In genomic region chr7:78621115-78621514, GRCm38 (mm10) we compare ENCODE assay signal across 17 mouse cellular contexts.
"Had no signal": no experiment of that assay in that cellular context is flagged by ENCODE, and none has a peak within 500 bp of the region (broad histone marks: within the 10 kb centered on the region; RNA-seq: fewer than 3 reads in every experiment).

No protein-coding gene starts in this region.

- H3K9ac ChIP-seq: limb, embryonic 12.5 days; limb, embryonic 15.5 days; liver, embryonic 14.5 days; liver, postnatal 0 days; lung, embryonic 14.5 days; midbrain, embryonic 15.5 days; neural tube, embryonic 13.5 days had no signal

- H3K4me1 ChIP-seq: limb, embryonic 12.5 days; limb, embryonic 15.5 days had no signal

- H3K4me3 ChIP-seq: limb, embryonic 12.5 days; limb, embryonic 15.5 days; midbrain, embryonic 15.5 days; myocyte; neural tube, embryonic 13.5 days had no signal

- H3K36me3 ChIP-seq: limb, embryonic 12.5 days; limb, embryonic 15.5 days; midbrain, embryonic 15.5 days; neural tube, embryonic 13.5 days had no signal

- H3K27me3 ChIP-seq: limb, embryonic 15.5 days; midbrain, embryonic 15.5 days; neural tube, embryonic 13.5 days had no signal

- DNase-seq: kidney, adult 9 months; kidney, postnatal 14 days; kidney, postnatal 4 days; liver, postnatal 0 days; lung, embryonic 14.5 days; retina, postnatal 1 day; thymus, adult 18-20 months; thymus, postnatal 36 days had no signal

- ATAC-seq: liver, postnatal 0 days; lung, postnatal 0 days had no signal

- H3K9me3 ChIP-seq: limb, embryonic 12.5 days; limb, embryonic 15.5 days; midbrain, embryonic 15.5 days; neural tube, embryonic 13.5 days had no signal

- H3K4me2 ChIP-seq: limb, embryonic 12.5 days; limb, embryonic 15.5 days; liver, embryonic 11.5 days; lung, embryonic 14.5 days; midbrain, embryonic 15.5 days; neural tube, embryonic 13.5 days had no signal

- H3K27ac ChIP-seq: limb, embryonic 12.5 days; limb, embryonic 15.5 days; liver, embryonic 14.5 days; macrophage; neural tube, embryonic 13.5 days had no signal
